Mouse (Mus musculus): Measurements from ENCODE around the gene Rbl1.
"Not testable (repeated sequence)": the region's sequence is repeated elsewhere in the genome, so short reads cannot be mapped to it uniquely, and the experiment has no call there.

Rbl1 gene

GRCm38 (mm10) chr2:157204366-157205218, at the start of gene Rbl1:
Rbl1 (minus strand) TSS chr2:157204534.
- peak; percentile 73 for DNase-seq (ENCODE audit: low spot score)

- no peak for DNase-seq (ENCODE audit: low spot score)
These were observed 43.8 kb upstream of the Rbl1 start for GRCm38 (mm10) chr2:157248111-157248510.

GRCm38 (mm10) chr2:157245603-157246002, 41.3 kb upstream of the Rbl1 start:
- no peak for DNase-seq (ENCODE audit: low spot score)

GRCm38 (mm10) chr2:157245001-157245400, 40.7 kb upstream of the Rbl1 start:
- DNase-seq (ENCODE audit: low spot score) = no peak

GRCm38 (mm10) chr2:157235946-157236345, 31.6 kb upstream of the Rbl1 start:
- DNase-seq (ENCODE audit: low spot score) = no peak

GRCm38 (mm10) chr2:157221916-157222315, 17.6 kb upstream of the Rbl1 start:
- DNase-seq (ENCODE audit: low spot score) = not testable (repeated sequence)

- no peak for DNase-seq (ENCODE audit: low spot score)
These were observed 15.8 kb upstream of the Rbl1 start for GRCm38 (mm10) chr2:157220108-157220507.

- DNase-seq (ENCODE audit: low spot score) = no peak
These were observed 7.4 kb upstream of the Rbl1 start for GRCm38 (mm10) chr2:157211731-157212130.

GRCm38 (mm10) chr2:157203459-157204365, 622 bp downstream of the Rbl1 start:
- DNase-seq (ENCODE audit: low spot score) = no peak

- DNase-seq (ENCODE audit: low spot score) = no peak
These were observed 1.3 kb downstream of the Rbl1 start for GRCm38 (mm10) chr2:157203026-157203425.

- DNase-seq (ENCODE audit: low spot score) = no peak
These were observed 2.0 kb downstream of the Rbl1 start for GRCm38 (mm10) chr2:157202361-157202760.

- no peak for DNase-seq (ENCODE audit: low spot score)
These were observed 3.1 kb downstream of the Rbl1 start for GRCm38 (mm10) chr2:157201081-157201830.

GRCm38 (mm10) chr2:157198405-157198804, 5.9 kb downstream of the Rbl1 start:
- not testable (repeated sequence) for DNase-seq (ENCODE audit: low spot score)

- no peak for DNase-seq (ENCODE audit: low spot score)
These were observed 13.7 kb downstream of the Rbl1 start for GRCm38 (mm10) chr2:157190651-157191050.

- DNase-seq (ENCODE audit: low spot score) = no peak
These were observed 17.1 kb downstream of the Rbl1 start for GRCm38 (mm10) chr2:157187223-157187622.

- no peak for DNase-seq (ENCODE audit: low spot score)
These were observed 17.8 kb downstream of the Rbl1 start for GRCm38 (mm10) chr2:157186504-157186903.

- DNase-seq (ENCODE audit: low spot score) = no peak
These were observed 19.2 kb downstream of the Rbl1 start for GRCm38 (mm10) chr2:157185022-157185660.

- DNase-seq (ENCODE audit: low spot score) = no peak
These were observed 26.2 kb downstream of the Rbl1 start for GRCm38 (mm10) chr2:157178167-157178566.

GRCm38 (mm10) chr2:157176248-157176647, 28.1 kb downstream of the Rbl1 start:
- DNase-seq (ENCODE audit: low spot score) = no peak

- DNase-seq (ENCODE audit: low spot score) = no peak
These were observed 29.9 kb downstream of the Rbl1 start for GRCm38 (mm10) chr2:157174416-157174815.

- no peak for DNase-seq (ENCODE audit: low spot score)
These were observed 30.8 kb downstream of the Rbl1 start for GRCm38 (mm10) chr2:157173555-157173954.

- no peak for DNase-seq (ENCODE audit: low spot score)
These were observed 31.4 kb downstream of the Rbl1 start for GRCm38 (mm10) chr2:157172984-157173383.

Measured in layer of hippocampus, adult 9-10 months (tissue).